Mouse (Mus musculus) heart, embryonic 16.5 days (tissue): Measurements from ENCODE around the gene Olfr196. TPM values are rescaled to one million over a fixed set of nuclear protein-coding genes. Genes with fewer than 3 reads are reported as not detected.
"Not testable (repeated sequence)": the region's sequence is repeated elsewhere in the genome, so short reads cannot be mapped to it uniquely, and the experiment has no call there.

Experiments
- ATAC-seq: fragments of 200-750 bp; cut with Nextera tagmentation; replicated peaks from 2 replicates; pipeline ENCODE4 v1.8.0; 2017; ENCODE audit warnings: moderate number of reproducible peaks; ENCODE audit not compliant: insufficient read depth, low FRiP score; ENCODE audit errors: extremely low read depth
- H3K27ac ChIP-seq: fragments of 300-500 bp; sonication (generic); 2 replicates; pipeline ENCODE4 v1.5.1; 2014; ENCODE audit warnings: mild to moderate bottlenecking, low read length, control low read depth, moderate library complexity
- H3K27me3 ChIP-seq: fragments of 300-500 bp; sonication (generic); 2 replicates; pipeline ENCODE4 v1.6.1; 2014; ENCODE audit warnings: low read length, mixed read lengths; ENCODE audit not compliant: control insufficient read depth, insufficient read depth
- H3K36me3 ChIP-seq: fragments of 300-500 bp; sonication (generic); 2 replicates; pipeline ENCODE4 v1.6.1; 2014; ENCODE audit not compliant: control insufficient read depth, insufficient read depth
- H3K4me1 ChIP-seq: fragments of 300-500 bp; sonication (generic); 2 replicates; pipeline ENCODE4 v1.6.1; 2014; ENCODE audit warnings: low read length, mixed read lengths; ENCODE audit not compliant: control insufficient read depth, insufficient read depth
- H3K4me2 ChIP-seq: fragments of 300-500 bp; sonication (generic); 2 replicates; pipeline ENCODE4 v1.6.1; 2014; ENCODE audit warnings: low read depth, mild to moderate bottlenecking, control low read depth, low read length
- H3K4me3 ChIP-seq: fragments of 300-500 bp; sonication (generic); 2 replicates; pipeline ENCODE4 v1.5.1; 2014; ENCODE audit warnings: mild to moderate bottlenecking, control low read depth, low read length
- H3K9ac ChIP-seq: fragments of 300-500 bp; sonication (generic); 2 replicates; pipeline ENCODE4 v1.6.1; 2014; ENCODE audit warnings: low read length, control low read depth
- H3K9me3 ChIP-seq: fragments of 300-500 bp; sonication (generic); replicated peaks from 2 replicates; pipeline ENCODE4 v1.6.1; 2016; ENCODE audit warnings: low read length; ENCODE audit not compliant: control insufficient read depth
- WGBS: fragments of 180-500 bp; shearing (Covaris S2); extraction: QIAGEN DNeasy Blood & Tissue Kit; methylation state at CpG from one replicate; pipeline ENCODE4 v1.1.7; 2014; 5-methylcytosine and 5-hydroxymethylcytosine counted together
- polyA plus RNA-seq: library from polyadenylated mRNA; unstranded; fragments of >200 nt; fragmentation: Nextera tagmentation; extraction: Ambion mirVana; gene quantifications from 2 replicates; pipeline ENCODE4 v1.2.1, GENCODE M21; 2015

Gene Olfr196
- not detected in 2 replicates for polyA plus RNA-seq

DNA sequence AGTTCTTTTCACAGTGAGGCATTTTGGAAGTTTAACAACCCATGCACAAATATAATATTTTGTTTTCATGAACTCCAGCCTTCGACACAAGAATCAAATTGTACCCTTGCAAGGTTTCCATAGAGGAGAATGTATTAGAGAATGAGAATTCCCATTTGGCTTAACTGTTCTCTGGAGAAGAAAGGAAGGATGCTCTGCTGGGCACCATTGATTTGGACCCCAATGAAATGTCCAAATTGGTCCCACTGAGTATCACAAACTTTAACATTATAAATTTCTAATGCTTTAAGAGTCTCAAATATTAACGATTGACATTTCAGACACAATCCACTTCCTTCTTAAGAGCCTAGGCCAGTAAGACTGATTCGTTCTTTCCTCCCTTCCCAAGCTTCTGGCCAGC is at the start of gene Olfr196:
Olfr196 (minus strand) TSS at position 101 of the 400 bp plus-strand sequence.
- no peak within 1 kb of the TSS for H3K9ac ChIP-seq
- no peaks in the 10 kb centered on the region for H3K9me3 ChIP-seq
- no peak within 1 kb of the TSS for H3K27ac ChIP-seq
- ATAC-seq: no peak
- no peak within 1 kb of the TSS for H3K4me3 ChIP-seq
- H3K27me3 ChIP-seq: no peaks in the 10 kb centered on the region
- H3K4me2 ChIP-seq: no peak within 1 kb of the TSS
- no peaks in the 10 kb centered on the region for H3K4me1 ChIP-seq
- 64% methylated on average over 3 of the region's 3 CpGs for WGBS
- H3K36me3 ChIP-seq: no peaks in the 10 kb centered on the region

DNA sequence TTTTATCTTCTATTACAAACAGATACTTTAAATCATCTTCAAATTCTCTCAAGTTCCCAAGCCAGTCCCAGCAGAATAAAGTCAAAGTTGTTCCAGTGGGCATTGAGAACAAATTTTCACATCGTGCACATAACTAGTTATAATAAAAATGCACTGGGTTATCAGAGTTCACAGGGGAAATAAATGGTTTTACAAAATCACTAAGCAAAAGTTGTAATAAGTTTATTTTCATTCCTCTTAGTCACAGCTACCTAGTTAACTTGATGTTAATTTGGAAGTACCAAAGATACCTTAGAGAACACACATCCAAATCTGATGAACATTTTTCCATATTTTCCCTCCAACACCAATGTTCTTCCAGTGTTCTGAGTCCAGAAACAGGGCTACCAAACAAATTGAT is 49.4 kb upstream of the Olfr196 start, which contains the start of gene Olfr199:
Olfr199 (minus strand) TSS at position 101 of the 400 bp plus-strand sequence.
- H3K4me2 ChIP-seq, H3K4me1 ChIP-seq, H3K27ac ChIP-seq, ATAC-seq, H3K9ac ChIP-seq, H3K9me3 ChIP-seq, H3K36me3 ChIP-seq, H3K4me3 ChIP-seq, H3K27me3 ChIP-seq: not testable (repeated sequence)
- whole genome bisulfite sequencing: 55% methylated on average over 1 of the region's 1 CpGs

DNA sequence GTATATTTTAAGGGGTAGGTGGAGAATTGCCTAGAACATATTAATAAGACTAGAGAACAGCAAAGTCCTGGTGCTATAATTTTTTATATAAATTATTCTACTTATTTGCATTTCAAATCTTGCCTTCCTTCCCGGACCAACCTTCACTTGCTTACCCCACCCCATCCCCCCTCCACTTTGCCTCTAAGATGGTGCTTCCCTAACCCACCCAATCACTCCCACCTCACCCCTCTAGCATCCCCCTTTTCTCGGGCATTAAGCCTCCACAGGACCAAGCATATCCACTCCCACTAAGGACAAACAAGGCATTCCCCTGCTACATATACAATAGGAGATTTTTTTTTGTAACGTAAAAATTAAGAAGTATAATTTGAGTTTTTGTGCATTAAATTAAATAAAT is 47.6 kb upstream of the Olfr196 start:
- H3K4me2 ChIP-seq, H3K27me3 ChIP-seq, H3K27ac ChIP-seq, H3K36me3 ChIP-seq, H3K9ac ChIP-seq, ATAC-seq, H3K4me1 ChIP-seq, H3K9me3 ChIP-seq, H3K4me3 ChIP-seq: not testable (repeated sequence)
- 67% methylated on average over 3 of the region's 3 CpGs for WGBS

DNA sequence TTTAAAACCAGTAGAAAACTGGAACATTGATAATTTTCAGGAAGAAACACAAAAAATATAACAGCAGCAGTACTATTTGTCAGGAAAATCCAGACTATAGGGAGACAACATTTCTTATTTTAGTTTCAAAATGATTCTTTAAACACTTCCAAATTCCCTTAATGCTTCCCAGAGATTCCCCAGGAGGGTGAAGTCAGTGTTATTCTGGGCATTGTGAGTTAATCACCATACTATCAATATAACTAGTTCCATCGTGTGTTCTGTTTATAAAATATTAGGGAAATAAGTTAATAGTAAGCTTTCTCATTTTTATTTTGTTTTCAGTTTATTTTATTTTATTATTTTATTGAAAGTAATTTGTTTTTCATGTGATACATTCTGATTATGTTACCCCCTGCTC is 33.2 kb upstream of the Olfr196 start, which contains the start of gene Olfr198:
Olfr198 (minus strand) TSS at position 101 of the 400 bp plus-strand sequence.
- not testable (repeated sequence) for H3K9me3 ChIP-seq, H3K4me3 ChIP-seq, H3K9ac ChIP-seq, H3K36me3 ChIP-seq, H3K27ac ChIP-seq, H3K4me2 ChIP-seq, ATAC-seq, H3K27me3 ChIP-seq, H3K4me1 ChIP-seq
- 64% methylated on average over 1 of the region's 1 CpGs for WGBS

DNA sequence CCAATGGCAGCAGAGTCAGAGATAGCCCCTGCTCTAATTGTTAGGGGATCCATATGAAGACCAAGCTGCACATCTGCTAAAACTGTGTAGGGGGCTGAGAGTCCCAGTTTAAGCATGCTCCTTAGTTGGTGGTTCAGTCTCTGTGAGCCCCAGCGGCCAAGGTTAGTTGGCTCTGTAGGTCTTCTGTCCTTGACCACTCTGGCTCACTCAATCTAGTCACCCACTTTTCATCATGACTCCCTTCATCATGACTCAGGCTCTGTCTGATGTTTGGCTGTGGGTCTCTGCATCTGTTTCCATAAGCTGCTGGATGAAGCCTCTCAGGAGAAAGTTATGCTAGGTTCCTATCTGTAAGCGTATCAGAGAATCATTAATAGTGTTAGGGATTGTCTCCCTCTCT is 18.3 kb downstream of the Olfr196 start:
- WGBS: 77% methylated on average over 2 of the region's 2 CpGs
- Histone ChIP-seq H3K36me3 (no peaks in the 10 kb centered on the region), H3K9ac (no peak overlapping the region), H3K27ac (no peak overlapping the region), H3K4me2 (no peak overlapping the region), H3K4me3 (no peak overlapping the region), H3K4me1 (no peaks in the 10 kb centered on the region), H3K27me3 (no peaks in the 10 kb centered on the region), H3K9me3 (no peaks in the 10 kb centered on the region)
- no peak for ATAC-seq

DNA sequence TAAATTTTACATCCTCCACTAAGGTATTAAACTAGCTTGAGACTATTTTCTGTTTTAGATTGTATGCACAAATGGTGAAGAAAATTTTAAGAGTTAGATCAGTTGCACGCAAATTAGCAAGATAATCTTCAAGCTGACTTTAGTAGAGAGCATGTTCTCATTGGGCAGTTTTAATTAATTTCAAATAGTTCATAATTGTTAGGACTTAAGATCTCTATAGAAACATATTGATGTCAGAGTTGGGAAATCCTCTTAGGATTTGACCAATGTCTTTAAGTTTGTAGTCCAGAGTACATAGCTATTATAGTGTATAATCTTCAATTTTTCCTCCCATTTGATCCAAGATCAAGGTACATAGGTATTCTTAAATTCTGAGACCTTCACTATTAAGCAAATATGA is 23.5 kb downstream of the Olfr196 start, which contains the start of gene Olfr195:
Olfr195 (plus strand) TSS at position 301 of the 400 bp plus-strand sequence.
- H3K4me1 ChIP-seq: no peaks in the 10 kb centered on the region
- H3K4me2 ChIP-seq: no peak within 1 kb of the TSS
- no peak within 1 kb of the TSS for H3K4me3 ChIP-seq
- H3K27ac ChIP-seq: no peak within 1 kb of the TSS
- WGBS: 91% methylated on average over 1 of the region's 1 CpGs
- no peaks in the 10 kb centered on the region for H3K36me3 ChIP-seq
- no peak for ATAC-seq
- H3K9ac ChIP-seq: no peak within 1 kb of the TSS
- no peaks in the 10 kb centered on the region; the same call in 1 of the 2 replicates for H3K9me3 ChIP-seq
- no peaks in the 10 kb centered on the region for H3K27me3 ChIP-seq

DNA sequence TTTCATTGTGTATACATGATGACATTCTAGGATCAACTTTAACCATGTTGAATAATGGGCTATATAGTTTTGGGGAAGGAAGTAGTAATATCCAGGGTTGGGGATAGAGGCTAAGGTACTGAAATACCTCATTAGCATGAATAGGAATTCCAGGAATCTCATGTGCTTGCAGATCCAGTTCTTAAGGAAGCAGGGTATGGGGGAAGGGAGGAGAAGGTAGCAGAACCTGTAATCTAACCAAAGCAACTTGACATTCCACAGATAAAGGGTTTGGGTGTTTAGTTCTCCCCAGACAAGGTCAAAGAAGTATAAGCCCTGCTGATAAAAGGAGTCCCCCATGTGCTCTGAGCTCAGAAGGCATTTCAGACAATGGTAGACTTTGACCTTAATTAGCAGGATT is 29.1 kb downstream of the Olfr196 start:
- ATAC-seq: no peak
- no peak overlapping the region for H3K4me3 ChIP-seq
- no peak overlapping the region for H3K4me2 ChIP-seq
- no peaks in the 10 kb centered on the region for H3K36me3 ChIP-seq
- H3K4me1 ChIP-seq: no peaks in the 10 kb centered on the region
- H3K27ac ChIP-seq: no peak overlapping the region
- no peaks in the 10 kb centered on the region; the same call in 1 of the 2 replicates for H3K9me3 ChIP-seq
- H3K27me3 ChIP-seq: no peaks in the 10 kb centered on the region
- H3K9ac ChIP-seq: no peak overlapping the region

DNA sequence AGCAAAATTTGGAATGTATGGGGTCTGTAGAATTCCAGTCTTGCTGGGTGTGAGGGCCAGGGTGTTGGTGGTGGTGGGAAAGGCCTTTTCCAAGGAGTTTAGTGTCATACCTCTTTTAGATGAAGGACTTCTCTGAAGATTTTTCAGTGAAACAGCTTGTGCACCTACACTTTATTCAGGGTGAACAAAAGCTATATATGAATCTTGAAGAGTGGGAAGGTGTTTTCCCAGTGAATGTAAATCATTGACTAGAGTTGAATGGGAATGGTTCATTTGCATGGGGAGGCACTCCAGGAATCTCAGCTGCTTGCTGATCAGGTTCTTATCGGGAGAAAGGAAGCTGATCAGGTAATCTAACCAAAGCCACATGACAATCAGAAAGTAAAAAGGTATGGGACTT is 39.5 kb downstream of the Olfr196 start:
- no peak for ATAC-seq
- H3K4me3 ChIP-seq: no peak overlapping the region
- WGBS: 74% methylated on average over 1 of the region's 1 CpGs
- no peak overlapping the region for H3K27ac ChIP-seq
- no peaks in the 10 kb centered on the region for H3K4me1 ChIP-seq
- no peaks in the 10 kb centered on the region; the same call in 1 of the 2 replicates for H3K9me3 ChIP-seq
- no peak overlapping the region for H3K4me2 ChIP-seq
- no peaks in the 10 kb centered on the region for H3K27me3 ChIP-seq
- H3K36me3 ChIP-seq: no peaks in the 10 kb centered on the region
- no peak overlapping the region for H3K9ac ChIP-seq

DNA sequence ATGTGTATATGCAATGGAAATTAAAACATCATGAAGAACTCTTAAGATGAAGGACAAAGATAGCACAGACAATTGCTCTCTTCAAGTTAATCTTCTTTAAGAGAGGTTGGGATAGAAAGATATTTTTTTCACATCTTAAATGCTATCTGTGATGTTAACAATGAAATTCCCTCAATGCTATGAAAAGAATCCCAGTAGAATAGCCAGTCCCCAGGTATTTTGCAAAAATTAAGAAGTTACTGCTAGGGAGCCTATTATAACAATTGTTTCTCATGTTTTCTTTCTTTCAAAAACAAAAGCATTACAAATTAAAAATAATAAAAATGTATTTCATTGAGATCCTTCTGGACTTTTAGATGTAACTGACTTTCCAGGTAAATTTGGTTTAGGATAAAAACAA is 49.3 kb downstream of the Olfr196 start, which contains the start of gene Olfr194:
Olfr194 (minus strand) TSS at position 101 of the 400 bp plus-strand sequence.
- H3K27me3 ChIP-seq: no peaks in the 10 kb centered on the region
- 0 out of 2 replicates have a peak, but pooled peaks cover 2% of the 10 kb centered on the region for H3K9me3 ChIP-seq
- H3K27ac ChIP-seq: no peak within 1 kb of the TSS
- no peak within 1 kb of the TSS for H3K4me2 ChIP-seq
- no peaks in the 10 kb centered on the region for H3K4me1 ChIP-seq
- H3K36me3 ChIP-seq: no peaks in the 10 kb centered on the region
- H3K9ac ChIP-seq: no peak within 1 kb of the TSS
- H3K4me3 ChIP-seq: no peak within 1 kb of the TSS
- ATAC-seq: no peak
